ENCODE assay signal across 8 mouse cellular contexts in genomic region chr8:11312349-11313175, GRCm38 (mm10). TPM values are rescaled to one million over a fixed set of nuclear protein-coding genes. Genes with fewer than 3 reads are reported as not detected.
DNase-seq lines count a peak whose midpoint lies in the region; ATAC-seq and TF ChIP-seq lines count a peak whose summit lies in the region.

TSS of gene Col4a2 (plus strand) at chr8:11312805.
TSS of gene Col4a1 (minus strand) at chr8:11312826.

- TF ChIP-seq CTCF in cortical plate, adult 2 months (IDR thresholded peaks at IDR 0.05; ENCODE audit: extremely low read depth, insufficient read depth, low read length), result no peak

- under 1% methylated on average over 79 of the region's 87 CpGs for WGBS in hindbrain, embryonic 15.5 days

- no peaks in the 10 kb centered on the region for H3K9me3 ChIP-seq in hindbrain, embryonic 15.5 days

- H3K27me3 ChIP-seq in hindbrain, embryonic 15.5 days, result peaks cover 65% of the 10 kb centered on the region

- H3K4me2 ChIP-seq in hindbrain, embryonic 15.5 days, result peak within 1 kb of the TSS; percentile 86

- TF ChIP-seq POLR2A in cortical plate, adult 2 months (IDR thresholded peaks at IDR 0.05; ENCODE audit: extremely low read depth, insufficient read depth, low read length), result peak; percentile 45; the same call in 1 of the 2 replicates

- ATAC-seq in hindbrain, embryonic 15.5 days (ENCODE audit: low FRiP score, low read depth), result peak; percentile 57

- H3K36me3 ChIP-seq in hindbrain, embryonic 15.5 days, result no peaks in the 10 kb centered on the region

- DNase-seq in R1 (ENCODE audit: low read depth, low spot score), result peak; percentile 87
- DNase-seq in gastrocnemius, postnatal 10 days, result peak; percentile 77
- peak; percentile 72 to 83 for DNase-seq in left cerebral cortex, adult 18-20 months (ENCODE audit: low spot score in 2 of 2)
- peak; percentile 86 for DNase-seq in lung, postnatal 14 days
- peak; percentile 86 to 88 for DNase-seq in right cerebral cortex, postnatal 10 days (ENCODE audit: low spot score in 2 of 2)
- no peak for DNase-seq in spleen, postnatal 10 days (ENCODE audit: low spot score in 2 of 2)

- H3K27ac ChIP-seq in cortical plate, adult 2 months (ENCODE audit: insufficient read depth, low read length), result peak within 1 kb of the TSS; percentile 82
- peak within 1 kb of the TSS; percentile 43 for H3K27ac ChIP-seq in hindbrain, embryonic 15.5 days (replicated peaks)

- H3K4me1 ChIP-seq in cortical plate, adult 2 months (ENCODE audit: control insufficient read depth, insufficient read depth, low read length), result no peaks in the 10 kb centered on the region
- H3K4me1 ChIP-seq in hindbrain, embryonic 15.5 days (replicated peaks), result peaks cover 35% of the 10 kb centered on the region

- H3K4me3 ChIP-seq in cortical plate, adult 2 months (ENCODE audit: insufficient read depth, low read length), result peak within 1 kb of the TSS; percentile 68
- H3K4me3 ChIP-seq in hindbrain, embryonic 15.5 days, result peak within 1 kb of the TSS; percentile 63

- peak within 1 kb of the TSS; percentile 70 for H3K9ac ChIP-seq in hindbrain, embryonic 15.5 days

RNA-seq across cellular contexts. Expression of gene Col4a2, which starts in this region (rescaled TPM):
- 26.3 and 31.7 TPM in 2 replicates for polyA plus RNA-seq in cortical plate, adult 2 months (2012; rRNA removed)
- 100 to 1,000 TPM; 340 to 382 TPM for total RNA-seq in gastrocnemius, postnatal 10 days (2021)
- 43.0 and 43.6 TPM in 2 replicates for polyA plus RNA-seq in hindbrain, embryonic 15.5 days (2015; fragmentation: Nextera tagmentation; extraction: Ambion mirVana)
- 10 to 100 TPM; 40.9 to 45.1 TPM for total RNA-seq in left cerebral cortex, adult 18-20 months (2021)

RNA-seq across cellular contexts. Expression of gene Col4a1, which starts in this region (rescaled TPM):
- 29.3 TPM in 2 replicates for polyA plus RNA-seq in cortical plate, adult 2 months (2012; rRNA removed)
- total RNA-seq in gastrocnemius, postnatal 10 days (2021), result 100 to 1,000 TPM; 741 to 775 TPM
- polyA plus RNA-seq in hindbrain, embryonic 15.5 days (2015; fragmentation: Nextera tagmentation; extraction: Ambion mirVana), result 91.8 and 92.1 TPM in 2 replicates
- 10 to 100 TPM; 39.0 to 47.4 TPM for total RNA-seq in left cerebral cortex, adult 18-20 months (2021)

Comparison
In these comparisons a context has a peak if more than half of its experiments do, and no peak if none do; other contexts are left out.
1. RNA of gene Col4a2 (total RNA-seq): 340 to 382 TPM in gastrocnemius, postnatal 10 days; 40.9 to 45.1 TPM in left cerebral cortex, adult 18-20 months; every median in the first group is over 4 times any median in the second.
2. RNA of gene Col4a1 (total RNA-seq): 741 to 775 TPM in gastrocnemius, postnatal 10 days; 39.0 to 47.4 TPM in left cerebral cortex, adult 18-20 months; every median in the first group is over 10 times any median in the second.
3. DNase-seq: peak in R1 (single experiment), gastrocnemius, postnatal 10 days (single experiment), left cerebral cortex, adult 18-20 months (2 of 2), lung, postnatal 14 days (single experiment) and right cerebral cortex, postnatal 10 days (2 of 2); none in spleen, postnatal 10 days (0 of 2).